Mouse (Mus musculus) liver, embryonic 13.5 days (tissue): ENCODE data around the gene Gdf10. TPM values are rescaled to one million over a fixed set of nuclear protein-coding genes. Genes with fewer than 3 reads are reported as not detected.
A peak's percentile ranks its signal among the peaks of the same experiment; 100 is the strongest.

ENCODE experiments used
- ATAC-seq: fragments of 200-750 bp; cut with Nextera tagmentation; 2 replicates; pipeline ENCODE4 v1.8.0; 2017; ENCODE audit warnings: low read depth, mild to moderate bottlenecking, moderate number of reproducible peaks, moderate library complexity
- DNase-seq: peaks from one replicate; pipeline ENCODE4 v3.0.0; 2022
- H3K27ac ChIP-seq: fragments of 300-500 bp; sonication (generic); 2 replicates; pipeline ENCODE4 v1.5.1; 2015; ENCODE audit warnings: moderate library complexity, mild to moderate bottlenecking, inconsistent platforms
- H3K27me3 ChIP-seq: fragments of 300-500 bp; sonication (generic); 2 replicates; pipeline ENCODE4 v1.6.1; 2015; ENCODE audit warnings: mild to moderate bottlenecking, inconsistent platforms
- H3K36me3 ChIP-seq: fragments of 300-500 bp; sonication (generic); 2 replicates; pipeline ENCODE4 v1.6.1; 2015; ENCODE audit warnings: mild to moderate bottlenecking, inconsistent platforms
- H3K4me1 ChIP-seq: fragments of 300-500 bp; sonication (generic); replicated peaks from 2 replicates; pipeline ENCODE4 v1.6.1; 2015; ENCODE audit warnings: inconsistent platforms
- H3K4me2 ChIP-seq: fragments of 300-500 bp; sonication (generic); 2 replicates; pipeline ENCODE4 v1.6.1; 2015; ENCODE audit warnings: inconsistent platforms, mild to moderate bottlenecking, moderate library complexity
- H3K4me3 ChIP-seq: fragments of 300-500 bp; sonication (generic); replicated peaks from 2 replicates; pipeline ENCODE4 v1.5.1; 2015; ENCODE audit warnings: mild to moderate bottlenecking, inconsistent platforms
- H3K9ac ChIP-seq: fragments of 300-500 bp; sonication (generic); 2 replicates; pipeline ENCODE4 v1.6.1; 2015; ENCODE audit warnings: mild to moderate bottlenecking, inconsistent platforms
- H3K9me3 ChIP-seq: fragments of 300-500 bp; sonication (generic); replicated peaks from 2 replicates; pipeline ENCODE4 v1.6.1; 2016; ENCODE audit warnings: inconsistent platforms
- WGBS: fragments of 180-500 bp; shearing (Covaris S2); methylation state at CpG from one replicate; pipeline ENCODE4 v1.1.7; 2015; ENCODE audit not compliant: insufficient replicate concordance; 5-methylcytosine and 5-hydroxymethylcytosine counted together
- polyA plus RNA-seq: library from polyadenylated mRNA; unstranded; fragments of >200 nt; fragmentation: Nextera tagmentation; extraction: Ambion mirVana; gene quantifications from 2 replicates; pipeline ENCODE4 v1.2.1, GENCODE M21; 2015

Gdf10 gene
- polyA plus RNA-seq, 1 experiment from 2014 or later, result 5.6 TPM

DNA sequence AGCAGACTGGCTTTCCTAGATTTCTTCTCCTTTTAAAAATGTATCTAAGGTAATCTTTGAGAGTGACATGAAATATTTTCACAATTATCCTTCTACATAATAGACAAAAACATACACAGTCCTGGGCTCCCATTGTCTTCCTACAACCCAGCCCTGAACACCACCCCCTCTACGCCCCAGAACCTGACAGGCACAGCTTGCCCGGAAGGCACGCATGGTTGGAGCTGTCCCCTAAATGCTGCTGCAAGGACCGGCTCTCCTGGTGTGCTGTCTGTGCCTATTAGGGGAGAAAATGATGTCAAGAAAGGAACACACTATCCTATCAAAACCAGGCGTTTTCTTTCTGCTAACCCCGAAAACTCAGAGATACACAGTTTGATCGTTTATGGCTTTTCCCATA, 54.4 kb downstream of the Gdf10 start:
- no peaks in the 10 kb centered on the region for H3K9me3 ChIP-seq
- no peaks in the 10 kb centered on the region for H3K4me1 ChIP-seq
- no peak for DNase-seq
- no peak overlapping the region for H3K4me2 ChIP-seq
- H3K4me3 ChIP-seq, result no peak overlapping the region
- H3K9ac ChIP-seq, result no peak overlapping the region
- ATAC-seq, result no peak
- no peak overlapping the region for H3K27ac ChIP-seq
- peaks cover 18% of the 10 kb centered on the region for H3K27me3 ChIP-seq
- 41% methylated on average over 7 of the region's 7 CpGs for WGBS
- H3K36me3 ChIP-seq, result no peaks in the 10 kb centered on the region

- no peak within 1 kb of the TSS for H3K27ac ChIP-seq
- H3K9me3 ChIP-seq, result no peaks in the 10 kb centered on the region
- no peak for DNase-seq
- peak within 1 kb of the TSS; percentile 32 for H3K4me2 ChIP-seq
- ATAC-seq, result no peak
- 5% methylated on average over 25 of the region's 25 CpGs for WGBS
- peaks cover 18% of the 10 kb centered on the region for H3K27me3 ChIP-seq
- H3K4me1 ChIP-seq, result no peaks in the 10 kb centered on the region
- H3K36me3 ChIP-seq, result no peaks in the 10 kb centered on the region
- peak within 1 kb of the TSS; percentile 19; the same call in 1 of the 2 replicates for H3K4me3 ChIP-seq
- H3K9ac ChIP-seq, result no peak within 1 kb of the TSS
Observed at GRCm38 (mm10) chr14:33978604-33979059, 55.2 kb downstream of the Gdf10 start, which contains the start of gene Zfp488. TSS of gene Zfp488 (minus strand) at chr14:33978764.

Other genes with a start within 250 kb of the Gdf10 start
- 10.2 and 11.6 TPM in 2 replicates for gene Gdf2, start 17.5 kb downstream of the Gdf10 start, polyA plus RNA-seq
- gene Rbp3, start 30.4 kb downstream of the Gdf10 start, polyA plus RNA-seq, result 0.06 and 0.10 TPM in 2 replicates
- gene Zfp488, start 55.2 kb downstream of the Gdf10 start, polyA plus RNA-seq, result not detected in 2 replicates
- gene Gm30083, start 91.6 kb downstream of the Gdf10 start, polyA plus RNA-seq, result not detected in 2 replicates
- not detected in 2 replicates for gene Gm5460, start 93.2 kb downstream of the Gdf10 start, polyA plus RNA-seq
- gene Antxrl, start 129.1 kb downstream of the Gdf10 start, polyA plus RNA-seq, result not detected in 2 replicates
- 0.08 and 0.10 TPM in 2 replicates for gene Anxa8, start 162.4 kb downstream of the Gdf10 start, polyA plus RNA-seq
- not detected in 2 replicates for gene A630023A22Rik, start 179.2 kb downstream of the Gdf10 start, polyA plus RNA-seq
- gene Npy4r, start 228.9 kb downstream of the Gdf10 start, polyA plus RNA-seq, result not detected in 2 replicates